Mouse (Mus musculus): Measurements from ENCODE around the gene Slc4a7.

- TF ChIP-seq POLR2A (IDR thresholded peaks at IDR 0.05; ENCODE audit: insufficient read depth, low read depth, low read length) (no peak), CTCF (IDR thresholded peaks at IDR 0.05; ENCODE audit: insufficient read depth, low read depth, low read length) (no peak)
These were observed 82.1 kb downstream of the Slc4a7 start for GRCm38 (mm10) chr14:14784223-14784622.

Data from olfactory bulb, adult 2 months (tissue).